Mouse (Mus musculus) embryo, embryonic 10 days (tissue): ENCODE results near the gene Teddm1a.
A peak's percentile ranks its signal among the peaks of the same experiment; 100 is the strongest.
"Not testable (repeated sequence)": the region's sequence is repeated elsewhere in the genome, so short reads cannot be mapped to it uniquely, and the experiment has no call there.

Experiments used
- DNase-seq: peaks from one replicate; pipeline ENCODE4 v3.0.0-alpha.2; 2015; ENCODE audit warnings: low spot score

Teddm1a gene

GRCm38 (mm10) chr1:153891442-153891841 lies at the start of gene Teddm1a:
Teddm1a (plus strand) TSS chr1:153891742.
- no peak for DNase-seq

DNA sequence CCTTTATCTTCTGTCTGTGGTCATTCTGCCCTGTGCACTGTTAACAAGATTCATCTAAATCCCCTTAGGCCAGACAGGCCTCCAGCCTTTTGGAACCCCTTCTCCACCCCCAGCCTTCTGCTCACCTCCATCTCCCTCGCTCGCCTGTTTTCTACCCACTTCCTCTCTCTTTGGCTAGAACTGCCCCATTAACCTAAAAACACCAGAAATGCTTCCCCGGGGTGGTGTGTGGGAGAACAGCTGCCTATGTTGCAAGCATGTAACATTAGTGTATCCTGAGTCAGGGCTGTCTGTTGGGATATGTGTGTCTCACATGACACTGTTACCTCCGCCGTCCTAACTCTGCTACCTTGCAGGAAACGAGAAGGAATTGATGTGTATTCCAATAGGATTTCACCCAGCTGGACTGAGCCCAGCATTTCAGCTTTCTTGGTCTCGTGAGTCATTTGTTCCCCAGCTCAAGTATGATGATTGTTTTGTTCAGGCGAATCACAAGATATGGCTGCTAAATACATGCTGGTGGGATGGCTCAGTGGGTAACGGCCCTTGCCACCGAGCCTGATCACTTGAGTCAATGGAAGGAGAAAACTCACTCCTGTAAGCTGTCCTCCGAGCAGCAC lies 49.3 kb upstream of the Teddm1a start:
- no peak for DNase-seq

- no peak for DNase-seq
These were observed 47.5 kb upstream of the Teddm1a start, which contains the start of gene Rgsl1 for GRCm38 (mm10) chr1:153844042-153844441. Rgsl1 (minus strand) TSS chr1:153844142.

DNA sequence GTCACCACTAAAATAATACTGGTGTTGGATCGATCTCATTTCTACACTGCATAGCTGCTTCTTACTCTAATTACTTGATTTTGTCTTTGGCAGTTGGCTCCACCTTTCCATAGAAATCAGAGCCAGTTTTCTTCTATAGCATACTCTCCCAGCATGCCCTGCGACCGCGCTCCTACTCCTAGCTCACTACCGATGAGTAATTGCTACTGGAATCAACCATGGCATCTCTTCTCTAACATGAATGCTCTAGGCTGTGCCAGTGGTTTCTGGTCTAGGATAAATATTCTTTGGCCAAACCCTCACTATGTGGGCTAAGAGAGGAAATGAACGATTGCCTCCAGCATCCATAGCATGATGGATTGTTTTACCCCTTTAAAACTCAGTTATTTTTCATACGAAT lies 45.1 kb upstream of the Teddm1a start:
- no peak for DNase-seq

- DNase-seq = peak; percentile 82
These were observed 44.7 kb upstream of the Teddm1a start for GRCm38 (mm10) chr1:153846867-153847266.

DNA sequence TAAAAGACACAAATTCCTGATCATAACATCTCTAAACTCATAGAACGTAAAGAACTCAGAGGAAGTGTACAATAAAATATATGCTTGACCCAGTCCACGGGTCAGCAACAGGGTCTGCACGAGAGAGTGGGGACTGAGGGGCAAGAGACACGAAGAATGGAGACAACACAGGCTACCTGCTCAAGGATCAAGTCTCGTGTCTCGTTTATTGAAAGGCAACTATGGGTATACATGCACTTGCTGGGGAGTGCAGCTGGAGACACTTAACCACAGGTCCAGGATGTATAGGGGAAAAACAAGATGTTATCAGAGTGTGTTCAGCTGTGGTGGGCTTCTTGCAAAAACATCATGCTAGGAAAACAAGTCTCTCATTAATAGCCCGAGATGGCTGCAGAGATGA lies 38.8 kb upstream of the Teddm1a start:
- DNase-seq = not testable (repeated sequence)

GRCm38 (mm10) chr1:153855946-153856345 lies 35.6 kb upstream of the Teddm1a start:
- DNase-seq = no peak

DNA sequence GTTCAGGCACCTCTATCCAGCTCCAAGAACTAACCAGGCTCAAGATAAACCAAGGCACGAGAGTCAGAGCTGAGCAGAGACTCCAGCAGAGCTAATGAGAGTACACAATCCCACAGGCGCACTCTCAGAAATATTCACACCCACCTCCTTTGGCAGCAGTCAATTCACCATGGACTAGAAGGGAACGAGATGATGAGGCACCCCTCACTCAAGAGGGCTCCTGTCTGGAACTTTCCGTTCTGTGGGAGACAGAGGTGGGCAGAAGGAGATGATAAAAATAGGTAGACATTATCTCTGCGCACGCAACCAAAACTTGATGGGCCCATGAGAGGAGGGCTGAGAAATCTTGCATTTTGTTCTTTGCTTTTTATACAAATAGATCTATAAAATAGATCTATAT lies 17.5 kb upstream of the Teddm1a start, which contains the start of gene Teddm1b:
Gene Teddm1b (plus strand): TSS at position 301 of the 400 bp plus-strand sequence.
- no peak for DNase-seq

DNA sequence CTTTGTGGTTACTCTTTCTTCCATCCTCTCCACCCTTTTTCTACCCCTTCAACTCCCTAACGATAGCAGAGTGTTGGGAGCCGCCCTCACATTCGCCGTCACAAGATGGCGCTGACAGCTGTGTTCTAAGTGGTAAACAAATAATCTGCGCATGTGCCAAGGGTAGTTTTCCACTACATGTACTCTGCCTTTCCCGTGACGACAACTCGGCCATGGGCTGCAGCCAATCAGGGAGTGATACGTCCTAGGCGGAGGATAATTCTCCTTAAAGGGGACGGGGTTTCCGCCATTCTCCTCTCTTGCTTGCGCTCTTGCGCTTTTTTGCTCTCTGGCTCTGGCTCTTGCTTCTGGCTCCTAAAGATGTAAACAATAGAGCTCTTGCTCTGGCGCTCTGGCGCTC lies 11.2 kb upstream of the Teddm1a start:
- DNase-seq = not testable (repeated sequence)

GRCm38 (mm10) chr1:153886024-153886633 lies 5.4 kb upstream of the Teddm1a start:
- DNase-seq = no peak

DNA sequence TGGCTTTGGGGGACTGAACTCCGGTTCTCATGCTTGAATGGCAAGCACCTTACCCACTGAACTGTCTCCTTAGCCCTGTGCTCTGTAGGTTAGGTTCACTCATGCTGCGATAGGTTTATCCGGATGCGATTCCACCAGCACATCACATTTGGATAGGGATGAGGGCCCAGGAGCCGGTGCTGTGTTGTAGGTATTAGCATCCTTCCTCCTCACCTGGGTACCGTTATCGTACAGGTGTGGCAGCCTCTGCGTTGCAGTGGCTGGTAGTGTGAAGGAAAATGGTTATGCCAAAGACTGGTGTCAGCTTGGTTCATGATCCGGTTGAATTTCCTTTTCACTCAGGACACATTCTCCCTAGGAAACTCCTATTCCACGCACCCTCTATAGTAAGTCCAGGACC lies 1.4 kb upstream of the Teddm1a start:
- DNase-seq = no peak

- DNase-seq = no peak
These were observed 2.2 kb downstream of the Teddm1a start for GRCm38 (mm10) chr1:153893746-153894145.

GRCm38 (mm10) chr1:153894201-153894893 lies 2.8 kb downstream of the Teddm1a start:
- DNase-seq = no peak

GRCm38 (mm10) chr1:153894979-153895378 lies 3.4 kb downstream of the Teddm1a start:
- peak; percentile 84 for DNase-seq

DNA sequence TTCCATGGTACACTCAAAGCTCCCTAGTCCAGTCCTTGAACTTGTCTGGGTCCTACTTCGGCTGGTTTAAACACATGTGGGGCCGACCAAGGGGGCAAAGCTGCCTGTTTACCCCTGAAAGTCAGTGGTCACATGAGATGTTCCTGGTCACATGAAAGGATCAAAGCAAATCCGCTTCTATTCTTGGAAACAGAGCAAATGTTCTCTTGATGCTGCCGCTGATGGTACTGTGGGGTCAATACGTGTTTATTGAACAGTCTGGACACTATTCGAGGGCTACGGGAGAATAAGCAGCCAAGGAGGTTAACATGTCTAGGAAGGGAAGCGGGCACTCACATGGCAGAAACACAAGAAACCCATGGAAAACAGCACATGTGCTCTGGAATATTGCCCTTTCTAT lies 5.7 kb downstream of the Teddm1a start:
- DNase-seq = no peak

DNA sequence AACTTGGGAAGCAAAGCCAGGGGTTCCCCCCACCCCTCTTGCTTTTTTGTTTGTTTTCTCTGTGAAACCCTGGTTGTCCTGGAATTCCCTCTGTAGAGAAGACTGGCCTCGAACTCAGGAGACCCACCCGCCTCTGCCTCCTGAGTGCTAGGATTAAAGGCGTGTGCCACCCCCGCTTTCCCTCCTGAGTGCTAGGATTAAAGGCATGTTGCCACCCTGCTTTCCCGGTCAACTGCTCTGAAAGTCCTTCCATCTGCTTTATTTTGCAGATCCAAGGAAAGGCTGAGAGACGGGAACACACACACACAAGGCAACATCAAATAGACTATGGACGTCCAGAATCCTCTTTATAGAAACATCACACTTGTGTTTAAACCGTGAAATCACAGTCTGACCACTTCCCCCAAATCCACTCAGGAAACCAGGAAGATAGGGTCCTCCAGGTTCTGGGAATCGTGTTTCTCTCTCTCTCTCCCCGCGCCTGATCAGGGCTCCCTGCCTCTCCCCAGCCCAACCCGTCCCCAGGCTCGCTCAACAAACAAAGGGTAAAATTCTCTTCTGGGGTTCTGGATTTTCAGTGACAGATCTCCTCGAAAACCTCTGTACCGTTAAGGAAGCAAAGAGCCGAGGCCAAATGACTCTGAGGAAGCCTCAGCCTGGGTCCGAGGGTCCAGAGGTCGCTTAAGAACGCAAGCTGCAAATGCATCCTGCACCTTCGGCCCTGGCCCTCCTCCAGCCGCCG lies 7.6 kb downstream of the Teddm1a start:
- peak; percentile 15 for DNase-seq

DNA sequence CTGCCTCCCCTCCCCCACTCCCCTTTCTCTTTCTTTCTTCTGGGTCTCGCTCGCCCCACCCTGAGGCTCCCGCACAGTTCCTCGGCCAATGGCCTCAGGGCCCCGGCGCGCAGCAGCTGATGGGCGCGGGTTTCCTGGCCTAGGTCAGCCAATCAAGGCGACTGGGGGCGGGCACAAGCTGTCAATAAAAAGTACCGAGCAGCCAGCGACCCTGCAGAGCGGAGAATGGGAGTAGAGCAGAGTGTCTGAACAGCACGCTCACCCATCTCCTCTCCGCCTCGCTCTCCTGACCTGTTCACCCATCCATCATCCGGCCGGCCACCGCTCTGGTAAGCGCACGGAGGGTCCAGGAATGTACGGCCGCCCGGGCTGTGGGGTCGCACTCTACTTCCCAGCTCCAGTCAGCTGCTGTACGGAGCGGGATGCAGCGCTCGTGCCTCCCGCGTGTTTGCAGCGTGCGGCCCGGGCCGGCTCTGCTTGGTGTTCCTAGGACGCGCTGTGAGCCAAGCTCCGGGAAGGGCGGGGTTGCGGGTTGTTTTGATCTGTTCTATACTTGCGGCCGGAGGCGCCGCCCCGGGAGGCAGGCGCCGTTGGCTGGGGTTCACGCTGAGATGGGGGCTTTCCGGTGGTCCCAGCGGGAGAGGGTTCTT lies 8.3 kb downstream of the Teddm1a start, which contains the start of the genes Glul and Teddm2:
Gene Glul (plus strand): TSS at position 214 of the 650 bp plus-strand sequence.
Gene Teddm2 (minus strand): TSS at position 498 of the 650 bp plus-strand sequence.
- DNase-seq = peak; percentile 97

DNA sequence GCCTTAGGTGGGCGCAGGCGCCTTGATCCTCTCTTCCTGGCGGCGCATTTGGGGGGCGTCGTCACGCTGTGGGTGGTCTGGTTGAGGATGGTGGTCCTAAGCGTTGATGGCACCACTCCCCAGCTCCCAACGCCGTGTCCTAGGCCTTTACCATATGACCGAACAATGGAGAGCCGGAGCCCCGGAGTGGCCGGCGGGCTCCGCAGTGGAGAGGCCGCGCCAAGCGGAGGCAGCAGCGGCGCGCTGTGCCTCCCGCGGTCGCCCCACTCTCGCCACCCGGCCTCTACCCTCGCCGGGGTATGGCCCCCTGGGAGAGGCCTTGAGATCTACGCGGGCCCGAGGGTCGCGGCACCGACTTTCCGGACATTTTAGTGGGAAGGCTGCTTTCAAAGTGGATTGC lies 8.8 kb downstream of the Teddm1a start:
- DNase-seq = peak; percentile 75

DNA sequence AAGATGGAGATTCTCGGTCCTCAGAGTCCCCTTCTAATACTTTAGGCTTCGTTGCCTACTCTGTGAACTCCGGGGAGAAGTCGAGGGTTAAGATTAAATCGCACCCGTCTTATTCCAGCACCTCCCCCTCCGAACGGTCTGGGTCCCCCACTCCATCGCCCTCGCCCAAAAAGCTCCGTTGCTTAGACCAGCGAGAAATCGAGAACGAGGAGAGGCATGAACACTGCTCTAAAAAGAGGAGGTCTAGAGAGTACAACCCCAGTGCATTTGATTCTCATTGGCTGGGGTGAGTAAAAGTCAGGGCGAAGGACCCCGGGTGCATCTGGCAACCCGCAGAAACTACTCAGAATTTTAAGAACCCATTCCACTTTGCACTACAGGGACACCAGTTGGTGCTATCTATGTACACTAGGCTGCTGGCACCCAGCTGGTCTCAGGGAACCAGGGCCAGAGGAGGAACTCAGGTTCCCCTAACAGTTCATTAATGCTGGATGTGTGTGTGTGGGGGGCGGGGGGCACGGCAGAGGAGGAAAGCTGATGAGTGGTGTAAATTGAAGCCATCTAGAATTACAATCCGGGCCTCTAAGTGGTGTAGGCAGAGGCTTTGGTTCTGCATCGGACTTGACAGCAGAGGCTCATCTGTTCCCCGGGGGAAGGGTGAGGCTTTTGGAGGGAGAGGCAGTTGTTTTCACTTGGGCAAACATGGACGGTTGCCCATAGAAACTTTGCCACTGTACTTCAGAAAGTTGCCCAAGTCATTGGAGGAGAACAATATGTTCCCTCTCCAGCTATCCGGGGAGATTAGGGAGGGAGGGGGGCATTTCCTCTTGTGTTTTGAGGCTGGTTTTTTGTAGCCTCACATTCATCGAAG lies 9.6 kb downstream of the Teddm1a start:
- DNase-seq = peak; percentile 49

DNA sequence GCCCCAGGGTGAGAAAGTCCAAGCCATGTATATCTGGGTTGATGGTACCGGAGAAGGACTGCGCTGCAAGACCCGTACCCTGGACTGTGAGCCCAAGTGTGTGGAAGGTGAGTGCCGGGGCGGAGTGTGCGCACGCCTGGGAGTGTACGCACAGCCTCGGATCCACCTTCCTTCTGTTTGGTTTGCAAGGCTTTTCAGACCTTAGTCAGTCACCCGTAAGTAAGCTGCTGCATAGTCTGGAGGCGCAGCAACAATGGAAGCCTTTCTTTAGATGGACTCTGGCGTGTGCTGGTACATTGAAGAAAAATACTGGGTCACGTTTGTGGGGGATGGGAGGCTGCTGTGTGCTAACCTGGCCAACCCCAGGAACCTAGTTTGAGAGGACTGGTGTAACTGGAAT lies 11.5 kb downstream of the Teddm1a start:
- peak; percentile 67 for DNase-seq

- DNase-seq = no peak
These were observed 12.7 kb downstream of the Teddm1a start for GRCm38 (mm10) chr1:153904236-153904635.
